Mouse (Mus musculus) fat pad, adult 2 months (tissue): ENCODE measurements around the gene Hist1h4f.
"Not testable (repeated sequence)": the region's sequence is repeated elsewhere in the genome, so short reads cannot be mapped to it uniquely, and the experiment has no call there.

ENCODE experiments used
- DNase-seq: peaks from one replicate; pipeline ENCODE4 v3.0.0-alpha.2; 2011; ENCODE audit warnings: low read depth, low spot score; ENCODE audit errors: extremely low read depth

Hist1h4f gene

GRCm38 (mm10) chr13:23551146-23551834 lies at the start of gene Hist1h4f:
Hist1h4f (minus strand) TSS chr13:23551648.
- DNase-seq, result not testable (repeated sequence)

DNA sequence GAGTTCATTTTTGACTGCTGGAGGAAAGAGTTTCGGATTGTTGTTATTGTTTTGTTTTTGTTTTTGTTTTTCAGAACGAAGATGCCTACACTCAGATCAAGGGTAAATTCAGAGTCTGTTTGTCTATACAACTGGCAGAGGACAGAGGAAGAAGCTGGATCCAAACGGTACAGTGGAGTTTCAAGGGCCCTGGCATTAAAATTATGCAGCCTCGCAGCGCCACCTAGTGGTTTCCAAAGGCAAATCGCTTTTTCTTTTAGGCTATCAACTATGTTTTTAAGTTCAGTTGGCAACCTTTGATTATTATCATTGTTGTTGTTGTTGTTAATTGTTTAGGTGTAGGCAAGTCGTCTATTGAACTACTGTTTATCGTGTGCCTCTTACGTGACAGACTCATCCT lies 46.5 kb upstream of the Hist1h4f start:
- DNase-seq, result no peak

GRCm38 (mm10) chr13:23595622-23596372 lies 44.3 kb upstream of the Hist1h4f start:
- no peak for DNase-seq

DNA sequence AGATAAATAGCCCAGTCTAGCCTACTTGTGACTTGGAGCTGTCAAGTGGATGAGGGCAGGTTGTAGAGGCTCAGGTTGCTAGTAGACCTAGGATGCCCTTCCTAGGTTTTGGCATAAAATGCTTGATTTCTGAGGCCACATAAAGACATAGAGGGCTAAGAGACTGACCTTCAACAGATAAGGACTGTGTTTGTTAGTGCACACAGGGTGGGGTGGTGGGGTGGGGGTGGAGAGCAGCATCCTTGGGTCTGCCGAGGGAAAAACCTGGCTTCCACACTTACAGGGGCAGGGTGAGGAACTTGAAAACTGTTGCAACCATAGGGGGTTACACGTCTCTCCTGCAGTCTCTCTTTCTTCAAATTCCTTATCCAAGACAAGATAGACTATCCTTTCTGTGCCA lies 43.7 kb upstream of the Hist1h4f start:
- no peak for DNase-seq

- DNase-seq, result no peak
Measured at GRCm38 (mm10) chr13:23593051-23593770, 41.8 kb upstream of the Hist1h4f start.

DNA sequence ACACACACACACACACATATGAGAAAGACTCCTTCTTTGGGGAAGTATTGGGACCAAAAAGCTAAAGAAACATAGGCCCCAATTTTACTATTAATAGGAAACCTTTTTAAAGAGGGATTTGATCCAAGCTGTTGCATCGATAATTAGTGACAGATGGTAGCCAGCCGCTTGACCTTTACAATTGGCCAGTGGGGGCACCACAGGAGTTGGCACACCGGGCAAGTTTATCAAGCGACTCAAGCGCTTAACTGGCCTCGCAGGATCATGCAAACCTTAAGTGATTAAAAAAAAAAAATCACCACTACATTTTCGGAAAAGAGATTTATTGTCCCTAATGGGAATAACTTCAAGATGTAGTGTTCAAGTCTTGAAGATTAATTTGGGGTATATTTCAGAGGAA lies 41.2 kb upstream of the Hist1h4f start:
- no peak for DNase-seq

GRCm38 (mm10) chr13:23591886-23592285 lies 40.4 kb upstream of the Hist1h4f start:
- DNase-seq, result not testable (repeated sequence)

DNA sequence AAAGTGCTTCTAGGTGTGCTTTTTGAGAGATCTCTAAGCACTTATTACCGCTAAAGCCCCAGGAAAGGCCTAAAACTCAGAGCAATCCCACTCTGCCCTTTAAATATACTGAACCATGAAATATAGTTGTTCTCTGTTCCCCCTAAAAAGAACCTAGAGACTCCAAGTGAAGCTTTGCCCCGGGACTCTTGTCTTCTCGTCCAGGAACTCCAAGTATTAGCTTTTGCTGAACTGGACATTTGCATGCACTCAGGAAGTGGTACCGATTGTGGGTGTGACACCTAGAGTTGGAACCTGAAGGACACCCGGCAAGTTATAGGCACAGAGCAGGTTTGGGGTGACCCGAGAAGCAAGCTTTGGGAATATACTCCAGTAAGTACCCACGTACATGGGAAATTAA lies 39.8 kb upstream of the Hist1h4f start:
- no peak for DNase-seq

GRCm38 (mm10) chr13:23586940-23587225 lies 35.4 kb upstream of the Hist1h4f start:
- no peak for DNase-seq

GRCm38 (mm10) chr13:23586099-23586939 lies 34.9 kb upstream of the Hist1h4f start:
- no peak for DNase-seq

DNA sequence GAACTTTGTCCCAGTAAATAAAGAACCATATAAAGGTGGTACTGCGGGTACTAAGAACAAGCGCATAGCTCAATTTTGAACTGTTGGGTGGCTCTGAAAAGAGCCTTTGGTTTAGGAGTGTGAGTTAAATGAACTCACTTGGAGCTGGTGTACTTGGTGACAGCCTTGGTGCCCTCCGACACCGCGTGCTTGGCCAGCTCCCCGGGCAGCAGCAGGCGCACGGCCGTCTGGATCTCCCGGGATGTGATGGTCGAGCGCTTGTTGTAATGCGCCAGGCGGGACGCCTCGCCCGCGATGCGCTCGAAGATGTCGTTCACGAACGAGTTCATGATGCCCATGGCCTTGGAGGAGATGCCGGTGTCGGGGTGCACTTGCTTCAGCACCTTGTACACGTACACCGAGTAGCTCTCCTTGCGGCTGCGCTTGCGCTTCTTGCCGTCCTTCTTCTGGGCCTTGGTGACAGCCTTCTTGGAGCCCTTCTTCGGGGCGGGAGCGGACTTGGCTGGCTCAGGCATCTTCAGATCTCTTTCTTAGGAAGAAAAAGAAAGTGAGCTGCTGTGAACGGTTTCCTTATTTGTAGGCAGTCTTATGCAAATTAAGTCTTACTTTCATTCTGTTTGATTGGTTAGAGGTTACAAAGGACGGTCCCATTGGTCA lies 34.1 kb upstream of the Hist1h4f start:
- peak; percentile 81 for DNase-seq

GRCm38 (mm10) chr13:23585029-23585441 lies 33.6 kb upstream of the Hist1h4f start:
- no peak for DNase-seq

DNA sequence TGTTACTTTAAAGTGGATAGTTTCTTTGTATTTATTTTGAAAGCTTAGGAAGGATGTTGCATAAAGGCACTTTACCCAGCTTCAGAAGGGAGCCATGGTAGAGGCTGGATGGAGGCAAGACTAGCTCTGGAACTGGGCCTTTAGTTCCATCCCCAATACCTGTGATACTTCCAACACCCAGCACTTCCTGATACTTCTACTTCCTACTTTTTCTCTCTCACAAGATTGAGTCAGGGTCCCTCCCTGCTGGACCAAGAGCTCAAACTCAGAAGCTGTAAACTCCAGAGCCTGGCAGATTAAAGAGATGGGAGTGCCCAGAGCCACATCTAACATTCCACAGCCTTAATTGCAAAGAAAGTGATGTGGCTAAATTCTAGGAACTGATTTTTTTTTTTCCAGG lies 32.9 kb upstream of the Hist1h4f start:
- DNase-seq, result no peak

DNA sequence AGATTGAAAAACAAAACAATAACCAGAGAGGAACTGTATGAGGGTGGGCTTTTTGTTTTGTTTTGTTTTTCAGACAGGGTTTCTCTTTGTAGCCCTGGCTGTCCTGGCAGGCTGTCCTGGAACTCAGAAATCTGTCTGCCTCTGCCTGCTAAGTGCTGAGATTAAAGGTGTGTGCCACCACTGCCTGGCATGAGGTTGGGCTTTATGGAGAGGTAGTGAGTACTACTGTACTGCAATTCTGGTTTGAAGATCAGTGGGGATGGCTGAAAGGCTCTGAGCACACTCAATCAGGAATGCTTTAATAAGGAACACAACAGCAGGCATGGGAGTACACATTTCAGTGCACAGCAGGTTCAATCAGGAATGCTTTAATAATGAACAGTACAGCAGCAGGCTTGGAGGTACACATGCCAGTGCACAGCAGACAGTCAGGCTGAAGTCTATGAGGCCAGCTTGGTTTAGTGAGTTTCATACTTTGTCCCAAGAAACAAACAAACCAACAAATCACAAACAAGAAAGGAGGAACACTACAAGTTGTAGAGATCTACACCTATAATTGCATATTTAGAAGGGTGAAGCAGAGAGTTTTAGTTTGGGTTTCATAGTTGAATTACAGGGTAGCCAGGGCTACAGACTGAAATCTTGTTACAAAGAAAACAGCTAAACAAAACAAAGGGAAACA lies 32.1 kb upstream of the Hist1h4f start:
- no peak for DNase-seq

GRCm38 (mm10) chr13:23582219-23583056 lies 31.0 kb upstream of the Hist1h4f start:
- DNase-seq, result no peak

- DNase-seq, result peak; percentile 85
Measured at GRCm38 (mm10) chr13:23581408-23582218, 30.2 kb upstream of the Hist1h4f start, which contains the start of gene Hist1h4d. Hist1h4d (plus strand) TSS chr13:23581598.

- no peak for DNase-seq
Measured at GRCm38 (mm10) chr13:23577835-23578234, 26.4 kb upstream of the Hist1h4f start.
